Mouse (Mus musculus) bone marrow, adult 2 months (tissue): ENCODE data around the gene Gabrb2. TPM values are rescaled to one million over a fixed set of nuclear protein-coding genes. Genes with fewer than 3 reads are reported as not detected.

ENCODE experiments used
- H3K27ac ChIP-seq: fragments of 200-500 bp; 2 replicates; pipeline ENCODE4 v1.5.1; 2012; ENCODE audit warnings: low read depth, mild to moderate bottlenecking, control low read depth, inconsistent platforms, low read length; ENCODE audit not compliant: control insufficient read depth, poor library complexity, insufficient read depth
- H3K4me1 ChIP-seq: fragments of 200-500 bp; 2 replicates; pipeline ENCODE4 v1.6.1; 2011; ENCODE audit warnings: low read length; ENCODE audit not compliant: control insufficient read depth, insufficient read depth
- H3K4me3 ChIP-seq: fragments of 200-500 bp; replicated peaks from 2 replicates; pipeline ENCODE3; 2011; ENCODE audit warnings: mild to moderate bottlenecking, low read depth, low read length, control low read depth; ENCODE audit not compliant: control insufficient read depth
- CTCF ChIP-seq: fragments of 200-500 bp; IDR thresholded peaks from 2 replicates; pipeline ENCODE4 v1.5.1; 2011; ENCODE audit warnings: low read length, control low read depth; ENCODE audit not compliant: control insufficient read depth, insufficient read depth
- POLR2A ChIP-seq: fragments of 200-500 bp; IDR thresholded peaks from 2 replicates; pipeline ENCODE4 v1.6.1; 2011; ENCODE audit warnings: low read depth, mild to moderate bottlenecking, control low read depth, low read length, borderline replicate concordance; ENCODE audit not compliant: control insufficient read depth
- whole genome bisulfite sequencing: fragments of 180-500 bp; shearing (Covaris S2); methylation state at CpG from one replicate; pipeline ENCODE4 v1.1.7; 2018; 5-methylcytosine and 5-hydroxymethylcytosine counted together
- polyA plus RNA-seq: library from polyadenylated mRNA; stranded (reverse); fragments of >200 nt; gene quantifications from 2 replicates; pipeline ENCODE4 v1.2.4, GENCODE M21; 2011; ENCODE audit warnings: low replicate concordance; ENCODE audit not compliant: missing spikeins, insufficient read depth, insufficient read length

Gene Gabrb2
- polyA plus RNA-seq, 1 experiment: not detected

GRCm38 (mm10) chr11:42571467-42571866 lies 151.9 kb downstream of the Gabrb2 start:
- H3K27ac ChIP-seq: no peak overlapping the region
- no peaks in the 10 kb centered on the region for H3K4me1 ChIP-seq
- WGBS: 69% methylated on average over 4 of the region's 4 CpGs
- TF ChIP-seq CTCF (no peak), POLR2A (no peak)
- no peak overlapping the region for H3K4me3 ChIP-seq

GRCm38 (mm10) chr11:42575146-42575873 lies 155.8 kb downstream of the Gabrb2 start:
- H3K4me1 ChIP-seq: no peaks in the 10 kb centered on the region
- H3K27ac ChIP-seq: no peak overlapping the region
- no peak overlapping the region for H3K4me3 ChIP-seq
- no peak for TF ChIP-seq CTCF
- TF ChIP-seq POLR2A: no peak
- WGBS: 68% methylated on average over 3 of the region's 3 CpGs

GRCm38 (mm10) chr11:42579804-42580203 lies 160.2 kb downstream of the Gabrb2 start:
- 49% methylated on average over 6 of the region's 6 CpGs for WGBS
- no peaks in the 10 kb centered on the region for H3K4me1 ChIP-seq
- no peak overlapping the region for H3K4me3 ChIP-seq
- no peak overlapping the region for H3K27ac ChIP-seq
- TF ChIP-seq POLR2A (no peak), CTCF (no peak)

GRCm38 (mm10) chr11:42581123-42581522 lies 161.6 kb downstream of the Gabrb2 start:
- WGBS: 72% methylated on average over 4 of the region's 4 CpGs
- Histone ChIP-seq H3K27ac (no peak overlapping the region), H3K4me1 (no peaks in the 10 kb centered on the region), H3K4me3 (no peak overlapping the region)
- TF ChIP-seq CTCF (no peak), POLR2A (no peak)

- H3K4me1 ChIP-seq: no peaks in the 10 kb centered on the region
- TF ChIP-seq CTCF (no peak), POLR2A (no peak)
- no peak overlapping the region for H3K4me3 ChIP-seq
- no peak overlapping the region for H3K27ac ChIP-seq
These were observed 162.2 kb downstream of the Gabrb2 start for GRCm38 (mm10) chr11:42581753-42582152.

- Histone ChIP-seq H3K27ac (no peak overlapping the region), H3K4me1 (no peaks in the 10 kb centered on the region)
- 74% methylated on average over 3 of the region's 3 CpGs for WGBS
These were observed 172.9 kb downstream of the Gabrb2 start for GRCm38 (mm10) chr11:42592418-42592817.

GRCm38 (mm10) chr11:42606225-42606624 lies 186.7 kb downstream of the Gabrb2 start:
- Histone ChIP-seq H3K4me1 (no peaks in the 10 kb centered on the region), H3K4me3 (no peak overlapping the region), H3K27ac (no peak overlapping the region)
- no peak for TF ChIP-seq POLR2A
- TF ChIP-seq CTCF: no peak
- 67% methylated on average over 1 of the region's 1 CpGs for WGBS

More at GRCm38 (mm10) chr11:42592418-42592817, 172.9 kb downstream of the Gabrb2 start:
- H3K4me3 ChIP-seq: no peak overlapping the region
- no peak for TF ChIP-seq CTCF
- no peak for TF ChIP-seq POLR2A

- WGBS: 80% methylated on average over 3 of the region's 3 CpGs
- TF ChIP-seq POLR2A (no peak), CTCF (no peak)
- H3K4me3 ChIP-seq: no peak overlapping the region
These were observed 189.7 kb downstream of the Gabrb2 start for GRCm38 (mm10) chr11:42609128-42609763.

More at GRCm38 (mm10) chr11:42609128-42609763, 189.7 kb downstream of the Gabrb2 start:
- Histone ChIP-seq H3K4me1 (no peaks in the 10 kb centered on the region), H3K27ac (no peak overlapping the region)
